Mouse (Mus musculus) liver, embryonic 11.5 days (tissue): ENCODE results near the gene Mest. TPM values are rescaled to one million over a fixed set of nuclear protein-coding genes. Genes with fewer than 3 reads are reported as not detected.
A peak's percentile ranks its signal among the peaks of the same experiment; 100 is the strongest.

Experiments
- ATAC-seq: fragments of 200-750 bp; cut with Nextera tagmentation; replicated peaks from 2 replicates; pipeline ENCODE4 v1.8.0; 2017; ENCODE audit warnings: moderate number of reproducible peaks, mild to moderate bottlenecking, moderate TSS enrichment, moderate library complexity; ENCODE audit not compliant: low FRiP score
- DNase-seq: peaks from one replicate; pipeline ENCODE4 v3.0.0-alpha.2; 2017; ENCODE audit warnings: low spot score
- H3K27ac ChIP-seq: fragments of 300-500 bp; sonication (generic); 2 replicates; pipeline ENCODE4 v1.5.1; 2014; ENCODE audit warnings: mild to moderate bottlenecking, low read depth, low read length, control low read depth
- H3K27me3 ChIP-seq: fragments of 300-500 bp; sonication (generic); replicated peaks from 2 replicates; pipeline ENCODE4 v1.6.1; 2014; ENCODE audit warnings: low read length, mixed read lengths; ENCODE audit not compliant: control insufficient read depth, insufficient read depth
- H3K36me3 ChIP-seq: fragments of 300-500 bp; sonication (generic); 2 replicates; pipeline ENCODE4 v1.6.1; 2014; ENCODE audit warnings: mild to moderate bottlenecking, low read length, moderate library complexity, mixed read lengths; ENCODE audit not compliant: control insufficient read depth, insufficient read depth
- H3K4me1 ChIP-seq: fragments of 300-500 bp; sonication (generic); replicated peaks from 2 replicates; pipeline ENCODE4 v1.6.1; 2014; ENCODE audit warnings: low read length, mixed read lengths; ENCODE audit not compliant: control insufficient read depth, insufficient read depth
- H3K4me2 ChIP-seq: fragments of 300-500 bp; sonication (generic); 2 replicates; pipeline ENCODE4 v1.6.1; 2014; ENCODE audit warnings: mild to moderate bottlenecking, control low read depth, moderate library complexity
- H3K4me3 ChIP-seq: fragments of 300-500 bp; sonication (generic); 2 replicates; pipeline ENCODE4 v1.5.1; 2014; ENCODE audit warnings: low read depth, low read length, control low read depth
- H3K9ac ChIP-seq: fragments of 300-500 bp; sonication (generic); 2 replicates; pipeline ENCODE4 v1.6.1; 2014; ENCODE audit warnings: low read depth, low read length, control low read depth
- H3K9me3 ChIP-seq: fragments of 300-500 bp; sonication (generic); 2 replicates; pipeline ENCODE4 v1.6.1; 2016; ENCODE audit warnings: low read length, inconsistent platforms, mixed read lengths; ENCODE audit not compliant: control insufficient read depth
- WGBS: fragments of 180-500 bp; shearing (Covaris S2); extraction: QIAGEN DNeasy Blood & Tissue Kit; methylation state at CpG from one replicate; pipeline ENCODE4 v1.1.7; 2014; 5-methylcytosine and 5-hydroxymethylcytosine counted together
- microRNA counts: library from miRNA; unstranded; fragments of <30 nt; microRNA quantifications from one replicate; lab custom pipeline; 2015
- microRNA-seq: library from miRNA; unstranded; fragments of <30 nt; microRNA quantifications from one replicate; pipeline ENCODE4, GENCODE M21; 2017; ENCODE audit warnings: borderline number of aligned reads
- polyA plus RNA-seq: library from polyadenylated mRNA; unstranded; fragments of >200 nt; fragmentation: Nextera tagmentation; extraction: Ambion mirVana; gene quantifications from 2 replicates; pipeline ENCODE4 v1.2.1, GENCODE M21; 2014

Gene Mest
- polyA plus RNA-seq, 1 experiment from 2014 or later = 800 TPM

- H3K9ac ChIP-seq = no peak overlapping the region
- no peaks in the 10 kb centered on the region for H3K9me3 ChIP-seq
- DNase-seq (no peak), ATAC-seq (no peak; the same call in 1 of the 2 replicates)
- no peaks in the 10 kb centered on the region; the same call in 1 of the 2 replicates for H3K4me1 ChIP-seq
- H3K4me3 ChIP-seq = no peak overlapping the region
- WGBS = 78% methylated on average over 6 of the region's 6 CpGs
- H3K36me3 ChIP-seq = peaks cover 7% of the 10 kb centered on the region; the same call in 1 of the 2 replicates
- H3K27ac ChIP-seq = no peak overlapping the region
- no peak overlapping the region for H3K4me2 ChIP-seq
- H3K27me3 ChIP-seq = no peaks in the 10 kb centered on the region
Observed at GRCm38 (mm10) chr6:30750482-30750881, 27.1 kb downstream of the Mest start.

- no peak for DNase-seq
- H3K9ac ChIP-seq = no peak overlapping the region
- no peaks in the 10 kb centered on the region for H3K9me3 ChIP-seq
- no peak overlapping the region for H3K27ac ChIP-seq
- no peak overlapping the region for H3K4me3 ChIP-seq
- H3K27me3 ChIP-seq = no peaks in the 10 kb centered on the region
- no peak overlapping the region for H3K4me2 ChIP-seq
- peaks cover 7% of the 10 kb centered on the region; the same call in 1 of the 2 replicates for H3K36me3 ChIP-seq
- ATAC-seq = no peak
- 84% methylated on average over 2 of the region's 2 CpGs for WGBS
- H3K4me1 ChIP-seq = no peaks in the 10 kb centered on the region; the same call in 1 of the 2 replicates
Observed at GRCm38 (mm10) chr6:30751209-30751608, 27.9 kb downstream of the Mest start.

MicroRNA genes within 50 kb of the gene (microRNA counts, 519-probe panel; counts per million panel counts)
- 6,040 counts per million, percentile 68 among the panel's probes with 10 or more counts for microRNA mmu-miR-335-3p (lab: Ali Mortazavi, UCI)
- 7,347 counts per million, percentile 89 among the panel's probes with 10 or more counts for microRNA mmu-miR-335-5p (lab: Ali Mortazavi, UCI)

Small RNA genes within 50 kb of the gene (microRNA-seq; reads per million reads assigned to microRNA genes)
- gene Mir335 = 81,481 reads per million, percentile 100 among the genes with 10 or more reads in this experiment

Other genes starting within 250 kb of the Mest start
- gene Tmem209, start 213.8 kb upstream of the Mest start, polyA plus RNA-seq = 44.2 and 49.2 TPM in 2 replicates
- 0.18 TPM in 1 of 2 replicates, not detected in the other for gene Ssmem1, start 213.7 kb upstream of the Mest start, polyA plus RNA-seq
- gene Cpa2, start 182.0 kb upstream of the Mest start, polyA plus RNA-seq = 1.7 and 1.9 TPM in 2 replicates
- gene Cpa4, start 155.2 kb upstream of the Mest start, polyA plus RNA-seq = 0.44 and 0.45 TPM in 2 replicates
- 0.14 TPM in 1 of 2 replicates, not detected in the other for gene Cpa5, start 112.5 kb upstream of the Mest start, polyA plus RNA-seq
- 0.69 and 1.0 TPM in 2 replicates for gene Cpa1, start 84.3 kb upstream of the Mest start, polyA plus RNA-seq
- 12.0 and 14.3 TPM in 2 replicates for gene Cep41, start 29.8 kb upstream of the Mest start, polyA plus RNA-seq
- gene Copg2, start 173.2 kb downstream of the Mest start, polyA plus RNA-seq = 17.9 and 19.4 TPM in 2 replicates
- not detected in 2 replicates for gene Tsga13, start 192.0 kb downstream of the Mest start, polyA plus RNA-seq
- 0.99 and 1.1 TPM in 2 replicates for gene Klf14, start 235.5 kb downstream of the Mest start, polyA plus RNA-seq